Mouse (Mus musculus) limb, embryonic 13.5 days (tissue): ENCODE results near the gene Slc25a14. TPM values are rescaled to one million over a fixed set of nuclear protein-coding genes. Genes with fewer than 3 reads are reported as not detected.

Experiments used
- ATAC-seq: fragments of 200-750 bp; cut with Nextera tagmentation; 2 replicates; pipeline ENCODE4 v1.8.0; 2017; ENCODE audit warnings: low read depth, moderate number of reproducible peaks, moderate TSS enrichment; ENCODE audit not compliant: low FRiP score
- H3K27ac ChIP-seq: fragments of 300-500 bp; sonication (generic); 2 replicates; pipeline ENCODE4 v1.5.1; 2015; ENCODE audit warnings: inconsistent platforms, mild to moderate bottlenecking, moderate library complexity
- H3K27me3 ChIP-seq: fragments of 300-500 bp; sonication (generic); 2 replicates; pipeline ENCODE4 v1.6.1; 2015; ENCODE audit warnings: mild to moderate bottlenecking, inconsistent platforms
- H3K36me3 ChIP-seq: fragments of 300-500 bp; sonication (generic); 2 replicates; pipeline ENCODE4 v1.6.1; 2015; ENCODE audit warnings: inconsistent platforms, mild to moderate bottlenecking, moderate library complexity
- H3K4me1 ChIP-seq: fragments of 300-500 bp; sonication (generic); 2 replicates; pipeline ENCODE4 v1.6.1; 2015; ENCODE audit warnings: inconsistent platforms
- H3K4me2 ChIP-seq: fragments of 300-500 bp; sonication (generic); replicated peaks from 2 replicates; pipeline ENCODE4 v1.6.1; 2015; ENCODE audit warnings: inconsistent platforms, mild to moderate bottlenecking, moderate library complexity
- H3K4me3 ChIP-seq: fragments of 300-500 bp; sonication (generic); 2 replicates; pipeline ENCODE4 v1.5.1; 2015; ENCODE audit warnings: moderate library complexity, mild to moderate bottlenecking, inconsistent platforms
- H3K9ac ChIP-seq: fragments of 300-500 bp; sonication (generic); 2 replicates; pipeline ENCODE4 v1.6.1; 2015; ENCODE audit warnings: mild to moderate bottlenecking, inconsistent platforms
- H3K9me3 ChIP-seq: fragments of 300-500 bp; sonication (generic); 2 replicates; pipeline ENCODE4 v1.6.1; 2016; ENCODE audit warnings: inconsistent platforms
- WGBS: fragments of 180-500 bp; shearing (Covaris S2); methylation state at CpG from one replicate; pipeline ENCODE4 v1.1.7; 2015; 5-methylcytosine and 5-hydroxymethylcytosine counted together
- microRNA-seq: library from miRNA; unstranded; fragments of <30 nt; microRNA quantifications from one replicate; pipeline ENCODE4, GENCODE M21; 2016
- polyA plus RNA-seq: library from polyadenylated mRNA; unstranded; fragments of >200 nt; fragmentation: Nextera tagmentation; extraction: Ambion mirVana; gene quantifications from 2 replicates; pipeline ENCODE4 v1.2.1, GENCODE M21; 2015

The Slc25a14 gene
- polyA plus RNA-seq, 1 experiment from 2014 or later = 16.9 TPM

- Histone ChIP-seq H3K27ac (no peak overlapping the region), H3K36me3 (no peaks in the 10 kb centered on the region), H3K9me3 (no peaks in the 10 kb centered on the region), H3K9ac (no peak overlapping the region), H3K4me2 (no peak overlapping the region), H3K27me3 (no peaks in the 10 kb centered on the region), H3K4me1 (no peaks in the 10 kb centered on the region), H3K4me3 (no peak overlapping the region)
- ATAC-seq = no peak
- WGBS = 67% methylated on average over 3 of the region's 3 CpGs
These were observed 46.4 kb downstream of the Slc25a14 start for GRCm38 (mm10) chrX:48669588-48669987.

- Histone ChIP-seq H3K27ac (no peak overlapping the region), H3K4me2 (no peak overlapping the region), H3K9me3 (no peaks in the 10 kb centered on the region), H3K9ac (no peak overlapping the region), H3K27me3 (no peaks in the 10 kb centered on the region), H3K36me3 (no peaks in the 10 kb centered on the region), H3K4me1 (no peaks in the 10 kb centered on the region), H3K4me3 (no peak overlapping the region)
- 68% methylated on average over 3 of the region's 3 CpGs for WGBS
- ATAC-seq = no peak
These were observed 48.5 kb downstream of the Slc25a14 start for GRCm38 (mm10) chrX:48671714-48672113.

- 69% methylated on average over 4 of the region's 4 CpGs for WGBS
- no peak within 1 kb of the TSS for H3K9ac ChIP-seq
- H3K4me3 ChIP-seq = no peak within 1 kb of the TSS
- no peak for ATAC-seq
- no peak within 1 kb of the TSS for H3K27ac ChIP-seq
- no peak within 1 kb of the TSS for H3K4me2 ChIP-seq
- H3K9me3 ChIP-seq = no peaks in the 10 kb centered on the region
- no peaks in the 10 kb centered on the region for H3K4me1 ChIP-seq
- H3K36me3 ChIP-seq = no peaks in the 10 kb centered on the region
- no peaks in the 10 kb centered on the region for H3K27me3 ChIP-seq
These were observed 51.0 kb downstream of the Slc25a14 start, which contains the start of gene Gpr119 for GRCm38 (mm10) chrX:48674171-48674570. Gpr119 (minus strand) TSS chrX:48674478.

GRCm38 (mm10) chrX:48683451-48683850, 60.2 kb downstream of the Slc25a14 start:
- Histone ChIP-seq H3K36me3 (no peaks in the 10 kb centered on the region), H3K9ac (no peak overlapping the region), H3K27ac (no peak overlapping the region), H3K27me3 (no peaks in the 10 kb centered on the region), H3K9me3 (no peaks in the 10 kb centered on the region), H3K4me2 (no peak overlapping the region), H3K4me1 (no peaks in the 10 kb centered on the region), H3K4me3 (no peak overlapping the region)
- ATAC-seq = no peak
- 19% methylated on average over 3 of the region's 3 CpGs for WGBS

- Histone ChIP-seq H3K27me3 (no peaks in the 10 kb centered on the region), H3K4me2 (no peak overlapping the region), H3K4me3 (no peak overlapping the region), H3K4me1 (no peaks in the 10 kb centered on the region), H3K9ac (no peak overlapping the region), H3K9me3 (no peaks in the 10 kb centered on the region), H3K36me3 (no peaks in the 10 kb centered on the region), H3K27ac (no peak overlapping the region)
- WGBS = 79% methylated on average over 5 of the region's 5 CpGs
- ATAC-seq = no peak
These were observed 60.6 kb downstream of the Slc25a14 start for GRCm38 (mm10) chrX:48683857-48684256.

GRCm38 (mm10) chrX:48694460-48694859, 71.2 kb downstream of the Slc25a14 start:
- no peaks in the 10 kb centered on the region for H3K9me3 ChIP-seq
- H3K9ac ChIP-seq = no peak overlapping the region
- peak overlapping the region; percentile 59 for H3K4me3 ChIP-seq
- H3K4me1 ChIP-seq = peaks cover 10% of the 10 kb centered on the region
- H3K36me3 ChIP-seq = peaks cover 6% of the 10 kb centered on the region
- peak; percentile 86 for ATAC-seq
- H3K4me2 ChIP-seq = peak overlapping the region; percentile 59
- whole genome bisulfite sequencing = 23% methylated on average over 6 of the region's 6 CpGs
- H3K27ac ChIP-seq = no peak overlapping the region
- H3K27me3 ChIP-seq = no peaks in the 10 kb centered on the region

GRCm38 (mm10) chrX:48694864-48695371, 71.7 kb downstream of the Slc25a14 start, which contains the start of gene Rbmx2:
Rbmx2 (plus strand) TSS chrX:48695004.
- Histone ChIP-seq H3K27me3 (no peaks in the 10 kb centered on the region), H3K27ac (no peak within 1 kb of the TSS), H3K36me3 (peaks cover 6% of the 10 kb centered on the region), H3K4me1 (peaks cover 10% of the 10 kb centered on the region), H3K9ac (peak within 1 kb of the TSS; percentile 67), H3K9me3 (no peaks in the 10 kb centered on the region), H3K4me3 (peak within 1 kb of the TSS; percentile 59), H3K4me2 (peak within 1 kb of the TSS; percentile 66)
- WGBS = 14% methylated on average over 40 of the region's 42 CpGs
- peak; percentile 98 for ATAC-seq

- WGBS = 91% methylated on average over 10 of the region's 10 CpGs
These were observed 86.5 kb downstream of the Slc25a14 start for GRCm38 (mm10) chrX:48709701-48710100.

More at GRCm38 (mm10) chrX:48709701-48710100, 86.5 kb downstream of the Slc25a14 start:
- Histone ChIP-seq H3K4me2 (no peak overlapping the region), H3K36me3 (peaks cover 20% of the 10 kb centered on the region), H3K4me1 (no peaks in the 10 kb centered on the region), H3K9me3 (no peaks in the 10 kb centered on the region), H3K27ac (no peak overlapping the region), H3K4me3 (no peak overlapping the region), H3K27me3 (no peaks in the 10 kb centered on the region), H3K9ac (no peak overlapping the region)
- no peak for ATAC-seq

Small RNAs within 50 kb of the gene (microRNA-seq; reads per million reads assigned to microRNA genes)
- not detected for gene Gm27828

Other genes starting within 250 kb of the Slc25a14 start
- gene Elf4, start 160.3 kb upstream of the Slc25a14 start, polyA plus RNA-seq = 4.1 and 4.9 TPM in 2 replicates
- 73.7 and 75.3 TPM in 2 replicates for gene Aifm1, start 109.8 kb upstream of the Slc25a14 start, polyA plus RNA-seq
- 5.9 and 6.9 TPM in 2 replicates for gene Rab33a, start 104.1 kb upstream of the Slc25a14 start, polyA plus RNA-seq
- gene Zfp280c, start 28.9 kb upstream of the Slc25a14 start, polyA plus RNA-seq = 14.8 and 15.6 TPM in 2 replicates
- not detected in 2 replicates for gene Gpr119, start 51.1 kb downstream of the Slc25a14 start, polyA plus RNA-seq
- gene Rbmx2, start 71.6 kb downstream of the Slc25a14 start, polyA plus RNA-seq = 27.9 and 29.1 TPM in 2 replicates